Mouse (Mus musculus) naive thymus-derived CD4-positive, alpha-beta T cell, adult 5 months (primary cell): ENCODE measurements around the gene Gm4869. TPM values are rescaled to one million over a fixed set of nuclear protein-coding genes. Genes with fewer than 3 reads are reported as not detected.

Source experiments
- polyA plus RNA-seq: library from polyadenylated mRNA; unstranded; fragments of 100-300 nt; shearing (Covaris generic); gene quantifications from one replicate; pipeline ENCODE4 v1.2.1, GENCODE M21; 2017

The Gm4869 gene
- polyA plus RNA-seq = not detected

DNA sequence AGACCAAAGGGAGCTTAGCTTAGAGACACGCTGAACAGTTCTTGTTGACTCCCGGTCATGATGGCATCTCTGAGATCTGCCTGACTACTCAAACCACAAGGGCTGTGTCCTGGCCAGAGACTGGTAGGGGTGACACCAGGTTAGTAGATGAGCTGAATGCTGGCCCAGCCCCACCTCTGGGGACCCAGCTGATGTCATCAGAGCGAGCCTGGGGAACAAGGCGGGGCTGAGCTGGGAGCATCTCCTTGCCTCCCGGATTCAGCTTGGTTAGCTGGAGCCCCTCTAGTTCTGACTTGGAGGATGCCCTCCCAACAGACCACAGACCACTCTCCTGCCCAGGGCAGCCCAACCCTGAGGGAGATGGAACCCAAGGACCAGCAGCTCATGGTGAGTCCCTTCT lies at the start of gene Gm4869:
Gene Gm4869 (plus strand): TSS at position 301 of the 400 bp plus-strand sequence.

DNA sequence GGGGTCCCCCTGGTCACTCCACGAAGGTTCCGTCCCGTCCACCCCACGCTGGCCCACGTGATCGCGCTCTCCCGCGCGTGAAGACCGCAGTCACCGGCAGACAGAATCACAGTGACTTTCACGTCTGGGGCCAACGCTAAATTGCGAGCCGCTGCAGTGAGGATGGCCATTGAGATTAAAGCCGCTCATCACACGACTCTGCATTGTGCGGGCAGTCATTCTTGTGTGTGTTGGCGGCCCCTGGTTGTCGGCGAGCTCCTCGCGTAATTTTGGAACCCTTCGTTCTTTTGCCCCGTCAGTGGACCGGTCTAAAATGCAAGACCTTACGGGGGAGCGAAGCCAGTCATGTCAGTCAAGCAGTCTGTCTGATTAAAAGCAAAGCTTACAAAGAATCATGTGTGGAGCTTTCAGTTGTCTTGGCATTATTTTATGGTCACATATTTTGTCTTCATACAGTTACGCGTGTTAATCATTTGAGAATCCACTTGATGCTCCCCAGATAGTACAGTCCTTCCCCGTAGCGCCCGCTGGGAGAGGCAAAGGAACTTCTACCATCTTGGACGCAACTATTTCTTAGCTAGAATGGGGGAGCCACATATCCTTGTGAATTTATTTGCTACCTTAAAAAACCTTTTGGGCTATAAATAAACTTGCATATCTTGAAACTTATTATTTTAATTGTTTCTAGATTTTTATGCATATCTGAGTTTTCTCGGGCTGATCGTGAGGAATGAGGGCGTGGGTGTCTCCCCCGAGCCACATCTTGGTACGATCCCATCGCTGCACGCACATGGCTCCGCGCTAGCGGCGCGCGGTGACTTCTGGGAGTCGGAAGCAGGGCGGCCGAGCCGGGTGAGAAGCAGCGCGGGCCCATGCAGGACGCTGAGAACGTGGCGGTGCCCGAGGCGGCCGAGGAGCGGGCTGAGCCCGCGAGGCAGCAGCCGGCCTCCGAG lies 26.7 kb upstream of the Gm4869 start, which contains the start of gene Eif3b:
Gene Eif3b (plus strand): TSS at position 840 of the 953 bp plus-strand sequence.

DNA sequence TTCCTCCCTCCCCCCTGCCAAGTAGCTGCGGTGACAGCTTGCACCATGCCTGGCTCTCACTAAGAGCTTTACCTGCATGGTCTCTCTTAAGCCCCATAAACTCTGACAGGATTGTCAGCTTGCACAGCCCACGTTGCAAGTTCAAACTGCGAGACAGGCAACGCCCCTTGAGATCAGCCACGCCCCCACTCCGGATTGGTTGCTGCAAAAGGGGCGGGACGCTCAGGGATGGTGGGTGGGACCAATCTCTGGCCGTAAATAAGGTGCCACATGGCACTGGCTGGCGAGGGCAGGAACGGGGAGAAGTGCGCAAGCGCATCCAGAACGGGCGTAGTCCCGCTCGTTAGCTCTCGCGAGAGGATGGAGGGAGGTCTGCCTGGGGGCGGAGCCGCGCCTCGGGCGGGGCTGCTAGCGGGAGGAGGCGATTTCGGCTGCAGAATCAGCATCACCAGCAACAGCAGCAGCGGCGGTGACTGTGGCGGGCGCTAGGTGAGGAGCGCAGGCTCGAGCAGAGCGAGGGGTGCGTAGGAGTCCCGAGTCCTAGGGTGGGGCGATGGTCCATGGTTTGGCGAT lies 59.8 kb downstream of the Gm4869 start, which contains the start of gene Chst12:
Gene Chst12 (plus strand): TSS at position 343 of the 573 bp plus-strand sequence.

Other genes starting within 250 kb of the Gm4869 start
- gene Mad1l1, start 124.1 kb upstream of the Gm4869 start, polyA plus RNA-seq = 32.0 TPM
- gene Nudt1, start 124.0 kb upstream of the Gm4869 start, polyA plus RNA-seq = 7.6 TPM
- 2.6 TPM for gene Mrm2, start 113.7 kb upstream of the Gm4869 start, polyA plus RNA-seq
- gene Snx8, start 56.4 kb upstream of the Gm4869 start, polyA plus RNA-seq = 1.7 TPM
- gene Eif3b, start 26.3 kb upstream of the Gm4869 start, polyA plus RNA-seq = 198 TPM
- 9.4 TPM for gene Chst12, start 59.9 kb downstream of the Gm4869 start, polyA plus RNA-seq
- gene Grifin, start 119.4 kb downstream of the Gm4869 start, polyA plus RNA-seq = 2.2 TPM
- gene Lfng, start 161.7 kb downstream of the Gm4869 start, polyA plus RNA-seq = 146 TPM
- gene Ttyh3, start 203.4 kb downstream of the Gm4869 start, polyA plus RNA-seq = 54.6 TPM